Mouse (Mus musculus) small intestine, adult 2 months (tissue): ENCODE measurements around the gene Olfr146. TPM values are rescaled to one million over a fixed set of nuclear protein-coding genes. Genes with fewer than 3 reads are reported as not detected.

ENCODE experiments used
- H3K27ac ChIP-seq: fragments of 200-500 bp; 2 replicates; pipeline ENCODE4 v1.5.1; 2012; ENCODE audit warnings: low read depth, low read length, control low read depth, inconsistent platforms; ENCODE audit not compliant: insufficient read depth
- H3K27me3 ChIP-seq: fragments of 200-500 bp; 2 replicates; pipeline ENCODE4 v1.6.1; 2012; ENCODE audit warnings: mild to moderate bottlenecking, moderate library complexity, low read length, inconsistent platforms; ENCODE audit not compliant: control insufficient read depth, insufficient read depth
- H3K36me3 ChIP-seq: fragments of 200-500 bp; 2 replicates; pipeline ENCODE4 v1.6.1; 2012; ENCODE audit warnings: mild to moderate bottlenecking, low read length, control low read depth, inconsistent platforms; ENCODE audit not compliant: control insufficient read depth, insufficient read depth
- H3K4me1 ChIP-seq: fragments of 200-500 bp; 2 replicates; pipeline ENCODE4 v1.6.1; 2012; ENCODE audit warnings: low read length, inconsistent platforms, mixed read lengths; ENCODE audit not compliant: control insufficient read depth, insufficient read depth, insufficient read length
- H3K4me3 ChIP-seq: fragments of 200-500 bp; 2 replicates; pipeline ENCODE4 v1.5.1; 2012; ENCODE audit warnings: low read depth, mild to moderate bottlenecking, control low read depth, inconsistent platforms, low read length, moderate library complexity
- CTCF ChIP-seq: fragments of 200-500 bp; IDR thresholded peaks from 2 replicates; pipeline ENCODE4 v1.5.1; 2012; ENCODE audit warnings: low read depth, mild to moderate bottlenecking, control low read depth, inconsistent platforms, low read length, moderate library complexity, mixed read lengths; ENCODE audit not compliant: insufficient replicate concordance, insufficient read length; ENCODE audit errors: extremely low read depth
- POLR2A ChIP-seq: fragments of 200-500 bp; IDR thresholded peaks from 2 replicates; pipeline ENCODE4 v1.6.1; 2012; ENCODE audit warnings: low read depth, mild to moderate bottlenecking, control low read depth, inconsistent platforms, low read length, moderate library complexity
- WGBS: fragments of 180-500 bp; shearing (Covaris S2); methylation state at CpG from one replicate; pipeline ENCODE4 v1.1.7; 2018; 5-methylcytosine and 5-hydroxymethylcytosine counted together
- polyA plus RNA-seq: library from polyadenylated mRNA; depleted of rRNA; stranded (reverse); fragments of >200 nt; gene quantifications from 2 replicates; pipeline ENCODE4 v1.2.3, GENCODE M21; 2012; rRNA removed

The Olfr146 gene
- polyA plus RNA-seq: not detected in 2 replicates

- TF ChIP-seq POLR2A: no peak
- TF ChIP-seq CTCF: no peak
- H3K36me3 ChIP-seq: no peaks in the 10 kb centered on the region
- H3K27ac ChIP-seq: no peak within 1 kb of the TSS
- H3K4me1 ChIP-seq: no peaks in the 10 kb centered on the region
- H3K4me3 ChIP-seq: no peak within 1 kb of the TSS
- H3K27me3 ChIP-seq: no peaks in the 10 kb centered on the region
- WGBS: 86% methylated on average over 1 of the region's 1 CpGs
Measured at GRCm38 (mm10) chr9:39023277-39023676, at the start of gene Olfr146. Gene Olfr146, minus strand, starts transcription at chr9:39023377.

GRCm38 (mm10) chr9:39064851-39065250 is 41.7 kb upstream of the Olfr146 start, which contains the start of gene Olfr937:
Gene Olfr937, minus strand, starts transcription at chr9:39064951.
- no peak within 1 kb of the TSS for H3K27ac ChIP-seq
- no peaks in the 10 kb centered on the region for H3K36me3 ChIP-seq
- WGBS: 66% methylated on average over 1 of the region's 1 CpGs
- no peak for TF ChIP-seq CTCF
- no peak for TF ChIP-seq POLR2A
- no peaks in the 10 kb centered on the region for H3K4me1 ChIP-seq
- no peaks in the 10 kb centered on the region for H3K27me3 ChIP-seq
- no peak within 1 kb of the TSS for H3K4me3 ChIP-seq

- Histone ChIP-seq H3K27me3 (no peaks in the 10 kb centered on the region), H3K27ac (no peak within 1 kb of the TSS), H3K4me3 (no peak within 1 kb of the TSS), H3K4me1 (no peaks in the 10 kb centered on the region), H3K36me3 (no peaks in the 10 kb centered on the region)
- no peak for TF ChIP-seq CTCF
- TF ChIP-seq POLR2A: no peak
- 62% methylated on average over 2 of the region's 2 CpGs for WGBS
Measured at GRCm38 (mm10) chr9:38999583-38999982, 23.6 kb downstream of the Olfr146 start, which contains the start of gene Olfr935. Gene Olfr935, minus strand, starts transcription at chr9:38999683.

GRCm38 (mm10) chr9:38988215-38988614 is 35.0 kb downstream of the Olfr146 start, which contains the start of gene Olfr934:
Gene Olfr934, minus strand, starts transcription at chr9:38988315.
- TF ChIP-seq POLR2A (no peak), CTCF (no peak)
- Histone ChIP-seq H3K4me3 (no peak within 1 kb of the TSS), H3K36me3 (no peaks in the 10 kb centered on the region), H3K27me3 (no peaks in the 10 kb centered on the region), H3K27ac (no peak within 1 kb of the TSS), H3K4me1 (no peaks in the 10 kb centered on the region)
- 80% methylated on average over 2 of the region's 2 CpGs for WGBS

- Histone ChIP-seq H3K4me1 (no peaks in the 10 kb centered on the region), H3K27me3 (no peaks in the 10 kb centered on the region), H3K4me3 (no peak within 1 kb of the TSS), H3K27ac (no peak within 1 kb of the TSS), H3K36me3 (no peaks in the 10 kb centered on the region)
- TF ChIP-seq POLR2A (no peak), CTCF (no peak)
- 71% methylated on average over 4 of the region's 4 CpGs for WGBS
Measured at GRCm38 (mm10) chr9:38972013-38972412, 51.2 kb downstream of the Olfr146 start, which contains the start of gene Olfr933. Gene Olfr933, plus strand, starts transcription at chr9:38972313.

Other genes with a start within 250 kb of the Olfr146 start
- not detected in 2 replicates for gene Olfr922, start 208.8 kb downstream of the Olfr146 start, polyA plus RNA-seq
- gene Olfr923, start 196.8 kb downstream of the Olfr146 start, polyA plus RNA-seq: not detected in 2 replicates
- gene Olfr924, start 178.9 kb downstream of the Olfr146 start, polyA plus RNA-seq: not detected in 2 replicates
- gene Olfr26, start 168.3 kb downstream of the Olfr146 start, polyA plus RNA-seq: not detected in 2 replicates
- gene Olfr926, start 146.3 kb downstream of the Olfr146 start, polyA plus RNA-seq: not detected in 2 replicates
- not detected in 2 replicates for gene Olfr930, start 93.6 kb downstream of the Olfr146 start, polyA plus RNA-seq
- gene Olfr933, start 51.1 kb downstream of the Olfr146 start, polyA plus RNA-seq: not detected in 2 replicates
- gene Olfr934, start 35.1 kb downstream of the Olfr146 start, polyA plus RNA-seq: not detected in 2 replicates
- not detected in 2 replicates for gene Olfr935, start 23.7 kb downstream of the Olfr146 start, polyA plus RNA-seq
- not detected in 2 replicates for gene Olfr937, start 41.6 kb upstream of the Olfr146 start, polyA plus RNA-seq
- gene Olfr938, start 55.5 kb upstream of the Olfr146 start, polyA plus RNA-seq: not detected in 2 replicates
- gene Olfr27, start 104.8 kb upstream of the Olfr146 start, polyA plus RNA-seq: not detected in 2 replicates
- not detected in 2 replicates for gene Olfr943, start 142.9 kb upstream of the Olfr146 start, polyA plus RNA-seq
- not detected in 2 replicates for gene Olfr944, start 178.5 kb upstream of the Olfr146 start, polyA plus RNA-seq
- not detected in 2 replicates for gene Olfr1537, start 226.6 kb upstream of the Olfr146 start, polyA plus RNA-seq